Mouse (Mus musculus): ENCODE results near the gene Zyg11b. TPM values are rescaled to one million over a fixed set of nuclear protein-coding genes. Genes with fewer than 3 reads are reported as not detected.

Gene Zyg11b
- polyA plus RNA-seq, 1 experiment from 2014 or later: 5.2 TPM

- H3K4me3 ChIP-seq (ENCODE audit: low read depth, low read length): no peak overlapping the region
- no peaks in the 10 kb centered on the region for H3K27me3 ChIP-seq (replicated peaks; ENCODE audit: insufficient read depth, low read length)
- H3K27ac ChIP-seq (ENCODE audit: low read length): no peak overlapping the region
- ATAC-seq: no peak
- H3K4me1 ChIP-seq (ENCODE audit: insufficient read depth, low read depth, low read length): no peaks in the 10 kb centered on the region
- no peaks in the 10 kb centered on the region for H3K9me3 ChIP-seq (ENCODE audit: low read length)
- TF ChIP-seq CTCF (IDR thresholded peaks at IDR 0.05) (peak; percentile 41), EP300 (IDR thresholded peaks at IDR 0.05) (no peak)
- H3K4me2 ChIP-seq (replicated peaks; ENCODE audit: low read depth, low read length): no peak overlapping the region
- no peak for DNase-seq (ENCODE audit: low spot score)
- H3K9ac ChIP-seq (replicated peaks; ENCODE audit: low read depth): no peak overlapping the region
- no peaks in the 10 kb centered on the region for H3K36me3 ChIP-seq (ENCODE audit: insufficient read depth, low read length)
- WGBS: 69% methylated on average over 6 of the region's 6 CpGs
These were observed 18.9 kb upstream of the Zyg11b start for GRCm38 (mm10) chr4:108319747-108320146.

GRCm38 (mm10) chr4:108318649-108319615, 18.0 kb upstream of the Zyg11b start:
- H3K9ac ChIP-seq (replicated peaks; ENCODE audit: low read depth): no peak overlapping the region
- H3K9me3 ChIP-seq (ENCODE audit: low read length): no peaks in the 10 kb centered on the region
- no peaks in the 10 kb centered on the region for H3K36me3 ChIP-seq (ENCODE audit: insufficient read depth, low read length)
- no peak overlapping the region for H3K27ac ChIP-seq (ENCODE audit: low read length)
- ATAC-seq (peak; percentile 63), DNase-seq (ENCODE audit: low spot score) (peak; percentile 44)
- WGBS: 53% methylated on average over 8 of the region's 8 CpGs
- no peaks in the 10 kb centered on the region for H3K4me1 ChIP-seq (ENCODE audit: insufficient read depth, low read depth, low read length)
- TF ChIP-seq CTCF (IDR thresholded peaks at IDR 0.05): no peak
- H3K4me3 ChIP-seq (ENCODE audit: low read depth, low read length): no peak overlapping the region
- no peaks in the 10 kb centered on the region for H3K27me3 ChIP-seq (replicated peaks; ENCODE audit: insufficient read depth, low read length)
- no peak overlapping the region for H3K4me2 ChIP-seq (replicated peaks; ENCODE audit: low read depth, low read length)

DNA sequence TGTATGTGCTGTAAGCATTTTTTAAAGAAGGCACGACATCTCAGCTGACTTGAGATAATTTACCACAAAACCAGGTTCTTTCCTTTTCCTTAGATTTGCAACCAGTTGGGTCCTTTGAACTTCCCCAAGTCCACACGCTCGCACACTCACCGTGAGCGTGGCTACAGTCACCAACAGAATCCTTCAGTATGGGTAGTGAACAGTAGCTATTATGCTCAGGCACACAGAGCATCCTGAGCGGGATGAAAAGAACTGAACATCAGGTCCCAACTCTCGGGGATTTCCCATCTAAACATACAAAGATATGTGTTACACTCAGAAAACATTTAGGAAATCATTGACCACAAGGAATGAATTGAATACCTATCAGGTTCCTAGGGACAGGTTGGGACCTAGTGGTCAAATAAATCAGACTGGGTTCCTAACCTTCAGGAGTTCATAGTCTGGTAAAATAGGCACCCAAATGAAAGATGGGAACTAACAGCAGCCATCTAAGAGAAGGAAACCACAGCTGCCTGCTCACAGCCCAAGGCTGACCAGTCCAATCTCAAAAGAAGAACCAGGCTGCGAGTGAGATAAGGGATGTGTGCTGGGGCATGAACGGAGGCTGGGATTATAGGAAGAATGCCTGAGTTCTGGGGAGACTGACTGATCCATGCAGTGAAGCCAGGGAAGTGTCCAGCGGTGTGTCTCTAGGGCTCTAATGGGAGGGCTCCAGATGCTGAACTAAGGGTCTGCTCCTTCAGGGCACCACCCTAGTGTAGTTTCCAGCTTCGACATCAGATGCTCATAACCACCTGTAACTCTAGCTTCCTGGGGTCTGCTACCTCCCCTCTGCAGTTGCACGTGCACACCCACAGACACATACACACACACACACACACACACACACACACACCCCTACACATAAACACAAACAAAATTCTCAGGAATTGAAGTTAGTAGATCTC, 17.0 kb upstream of the Zyg11b start:
- WGBS: 72% methylated on average over 12 of the region's 12 CpGs
- H3K27ac ChIP-seq (ENCODE audit: low read length): no peak overlapping the region
- no peaks in the 10 kb centered on the region for H3K9me3 ChIP-seq (ENCODE audit: low read length)
- no peak for DNase-seq (ENCODE audit: low spot score)
- no peak overlapping the region for H3K4me2 ChIP-seq (replicated peaks; ENCODE audit: low read depth, low read length)
- no peaks in the 10 kb centered on the region for H3K4me1 ChIP-seq (ENCODE audit: insufficient read depth, low read depth, low read length)
- ATAC-seq: no peak
- H3K4me3 ChIP-seq (ENCODE audit: low read depth, low read length): no peak overlapping the region
- no peak overlapping the region for H3K9ac ChIP-seq (replicated peaks; ENCODE audit: low read depth)
- H3K27me3 ChIP-seq (replicated peaks; ENCODE audit: insufficient read depth, low read length): no peaks in the 10 kb centered on the region
- H3K36me3 ChIP-seq (ENCODE audit: insufficient read depth, low read length): no peaks in the 10 kb centered on the region
- no peak for TF ChIP-seq CTCF (IDR thresholded peaks at IDR 0.05)

GRCm38 (mm10) chr4:108314041-108314440, 13.1 kb upstream of the Zyg11b start:
- Histone ChIP-seq H3K4me1 (ENCODE audit: insufficient read depth, low read depth, low read length) (no peaks in the 10 kb centered on the region), H3K4me2 (replicated peaks; ENCODE audit: low read depth, low read length) (no peak overlapping the region), H3K27me3 (replicated peaks; ENCODE audit: insufficient read depth, low read length) (no peaks in the 10 kb centered on the region), H3K27ac (ENCODE audit: low read length) (no peak overlapping the region), H3K36me3 (ENCODE audit: insufficient read depth, low read length) (no peaks in the 10 kb centered on the region), H3K4me3 (ENCODE audit: low read depth, low read length) (no peak overlapping the region), H3K9ac (replicated peaks; ENCODE audit: low read depth) (no peak overlapping the region), H3K9me3 (ENCODE audit: low read length) (no peaks in the 10 kb centered on the region)
- no peak for DNase-seq (ENCODE audit: low spot score)
- 36% methylated on average over 5 of the region's 5 CpGs for WGBS
- no peak for ATAC-seq
- TF ChIP-seq CTCF (IDR thresholded peaks at IDR 0.05) (no peak), EP300 (IDR thresholded peaks at IDR 0.05) (no peak)

- WGBS: 64% methylated on average over 6 of the region's 6 CpGs
- Histone ChIP-seq H3K4me2 (replicated peaks; ENCODE audit: low read depth, low read length) (no peak overlapping the region), H3K9me3 (ENCODE audit: low read length) (no peaks in the 10 kb centered on the region), H3K27me3 (replicated peaks; ENCODE audit: insufficient read depth, low read length) (no peaks in the 10 kb centered on the region), H3K9ac (replicated peaks; ENCODE audit: low read depth) (no peak overlapping the region), H3K27ac (ENCODE audit: low read length) (no peak overlapping the region), H3K4me3 (ENCODE audit: low read depth, low read length) (no peak overlapping the region), H3K4me1 (ENCODE audit: insufficient read depth, low read depth, low read length) (no peaks in the 10 kb centered on the region), H3K36me3 (ENCODE audit: insufficient read depth, low read length) (no peaks in the 10 kb centered on the region)
- TF ChIP-seq EP300 (IDR thresholded peaks at IDR 0.05) (no peak), CTCF (IDR thresholded peaks at IDR 0.05) (no peak)
- DNase-seq (ENCODE audit: low spot score): no peak
- ATAC-seq: no peak
These were observed 9.8 kb upstream of the Zyg11b start for GRCm38 (mm10) chr4:108310706-108311105.

DNA sequence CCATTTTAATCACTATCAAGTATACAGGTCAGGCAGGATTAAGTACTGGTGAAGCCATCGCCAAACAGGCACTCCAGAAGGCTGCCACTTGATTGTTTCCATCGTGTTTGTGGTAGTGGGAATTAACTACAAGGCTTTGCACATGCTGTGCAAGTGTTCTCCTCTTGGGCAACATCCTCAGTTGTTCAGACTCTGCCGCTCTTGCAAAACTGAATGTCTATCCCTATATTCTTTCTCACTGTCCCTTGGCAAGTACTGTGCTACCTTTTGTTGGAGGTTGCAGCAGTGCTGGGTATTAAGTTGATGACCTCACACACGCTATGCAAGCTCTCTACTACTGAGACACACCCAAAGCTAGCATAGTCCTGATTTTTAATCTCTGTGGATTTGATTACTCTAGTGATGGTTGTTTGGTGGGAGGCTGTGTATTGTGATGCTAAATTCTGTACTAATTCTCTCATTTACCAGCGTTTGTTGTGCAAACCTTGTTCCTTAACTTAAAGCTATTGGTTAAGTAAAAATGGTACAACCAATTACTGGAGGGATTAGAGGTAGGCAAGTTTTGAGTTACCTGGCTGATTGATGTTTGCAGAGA, 1.5 kb upstream of the Zyg11b start:
- H3K4me2 ChIP-seq (replicated peaks; ENCODE audit: low read depth, low read length): no peak overlapping the region
- H3K9ac ChIP-seq (replicated peaks; ENCODE audit: low read depth): no peak overlapping the region
- TF ChIP-seq EP300 (IDR thresholded peaks at IDR 0.05): no peak
- TF ChIP-seq CTCF (IDR thresholded peaks at IDR 0.05): no peak
- H3K9me3 ChIP-seq (ENCODE audit: low read length): no peaks in the 10 kb centered on the region
- peak; percentile 9 for DNase-seq (ENCODE audit: low spot score)
- 70% methylated on average over 5 of the region's 5 CpGs for WGBS
- no peak overlapping the region for H3K27ac ChIP-seq (ENCODE audit: low read length)
- no peak overlapping the region for H3K4me3 ChIP-seq (ENCODE audit: low read depth, low read length)
- H3K27me3 ChIP-seq (replicated peaks; ENCODE audit: insufficient read depth, low read length): no peaks in the 10 kb centered on the region
- no peaks in the 10 kb centered on the region for H3K36me3 ChIP-seq (ENCODE audit: insufficient read depth, low read length)
- no peak for ATAC-seq
- H3K4me1 ChIP-seq (ENCODE audit: insufficient read depth, low read depth, low read length): peaks cover 11% of the 10 kb centered on the region; the same call in 1 of the 2 replicates

Measured in lung, postnatal 0 days (tissue).